Mouse (Mus musculus) midbrain, postnatal 0 days (tissue): Measurements from ENCODE around the gene Ssr3. TPM values are rescaled to one million over a fixed set of nuclear protein-coding genes. Genes with fewer than 3 reads are reported as not detected.

Source experiments
- ATAC-seq: fragments of 200-750 bp; cut with Nextera tagmentation; 2 replicates; pipeline ENCODE4 v1.8.0; 2017; ENCODE audit warnings: moderate number of reproducible peaks, mild to moderate bottlenecking, moderate TSS enrichment, moderate library complexity; ENCODE audit not compliant: low FRiP score
- DNase-seq: peaks from one replicate; pipeline ENCODE4 v3.0.0-alpha.2; 2015; ENCODE audit warnings: low spot score
- H3K27ac ChIP-seq: fragments of 300-500 bp; sonication (generic); 2 replicates; pipeline ENCODE4 v1.5.1; 2014; ENCODE audit warnings: low read depth, mild to moderate bottlenecking, low read length, mixed read lengths
- H3K27me3 ChIP-seq: fragments of 300-500 bp; sonication (generic); 2 replicates; pipeline ENCODE4 v1.6.1; 2014; ENCODE audit warnings: low read length, control low read depth, mixed read lengths; ENCODE audit not compliant: insufficient read depth
- H3K36me3 ChIP-seq: fragments of 300-500 bp; sonication (generic); 2 replicates; pipeline ENCODE4 v1.6.1; 2014; ENCODE audit warnings: low read length, control low read depth, mixed read lengths; ENCODE audit not compliant: insufficient read depth
- H3K4me1 ChIP-seq: fragments of 300-500 bp; sonication (generic); 2 replicates; pipeline ENCODE4 v1.6.1; 2014; ENCODE audit warnings: mild to moderate bottlenecking, control low read depth, antibody characterized with exemption, low read length, mixed read lengths; ENCODE audit not compliant: insufficient read depth
- H3K4me2 ChIP-seq: fragments of 300-500 bp; sonication (generic); 2 replicates; pipeline ENCODE4 v1.6.1; 2014; ENCODE audit warnings: low read depth, mild to moderate bottlenecking, low read length, mixed read lengths; ENCODE audit not compliant: poor library complexity, severe bottlenecking
- H3K4me3 ChIP-seq: fragments of 300-500 bp; sonication (generic); 2 replicates; pipeline ENCODE4 v1.5.1; 2014; ENCODE audit warnings: low read depth, mild to moderate bottlenecking, low read length, moderate library complexity
- H3K9ac ChIP-seq: fragments of 300-500 bp; sonication (generic); replicated peaks from 2 replicates; pipeline ENCODE4 v1.6.1; 2014; ENCODE audit warnings: mild to moderate bottlenecking, low read length, moderate library complexity, mixed read lengths; ENCODE audit not compliant: poor library complexity, severe bottlenecking
- H3K9me3 ChIP-seq: fragments of 300-500 bp; sonication (generic); 2 replicates; pipeline ENCODE4 v1.6.1; 2016; ENCODE audit warnings: low read length, control low read depth
- CTCF ChIP-seq: IDR thresholded peaks from 2 replicates; pipeline ENCODE4 v1.5.1; 2016; ENCODE audit warnings: antibody characterized with exemption, mild to moderate bottlenecking
- WGBS: fragments of 180-500 bp; shearing (Covaris S2); extraction: QIAGEN DNeasy Blood & Tissue Kit; methylation state at CpG from one replicate; pipeline ENCODE4 v1.1.7; 2014; 5-methylcytosine and 5-hydroxymethylcytosine counted together
- polyA plus RNA-seq: library from polyadenylated mRNA; unstranded; fragments of >200 nt; fragmentation: Nextera tagmentation; extraction: Ambion mirVana; gene quantifications from 2 replicates; pipeline ENCODE4 v1.2.1, GENCODE M21; 2015
- total RNA-seq: library from RNA; depleted of rRNA; stranded (reverse); fragments of >200 nt; gene quantifications from 2 replicates; pipeline ENCODE4 v1.2.3, GENCODE M21; 2014

Ssr3 gene
- total and polyA plus RNA-seq, 2 experiments from 2014 or later = 140 to 151 TPM

- no peak overlapping the region for H3K27ac ChIP-seq
- H3K4me1 ChIP-seq = no peaks in the 10 kb centered on the region
- 89% methylated on average over 3 of the region's 3 CpGs for WGBS
- no peak overlapping the region for H3K4me2 ChIP-seq
- DNase-seq (no peak), ATAC-seq (no peak)
- H3K9me3 ChIP-seq = no peaks in the 10 kb centered on the region
- no peak for TF ChIP-seq CTCF
- H3K9ac ChIP-seq = no peak overlapping the region
- no peak overlapping the region for H3K4me3 ChIP-seq
- no peaks in the 10 kb centered on the region for H3K36me3 ChIP-seq
- H3K27me3 ChIP-seq = no peaks in the 10 kb centered on the region
These were observed 27.3 kb upstream of the Ssr3 start for GRCm38 (mm10) chr3:65419706-65420105.

DNA sequence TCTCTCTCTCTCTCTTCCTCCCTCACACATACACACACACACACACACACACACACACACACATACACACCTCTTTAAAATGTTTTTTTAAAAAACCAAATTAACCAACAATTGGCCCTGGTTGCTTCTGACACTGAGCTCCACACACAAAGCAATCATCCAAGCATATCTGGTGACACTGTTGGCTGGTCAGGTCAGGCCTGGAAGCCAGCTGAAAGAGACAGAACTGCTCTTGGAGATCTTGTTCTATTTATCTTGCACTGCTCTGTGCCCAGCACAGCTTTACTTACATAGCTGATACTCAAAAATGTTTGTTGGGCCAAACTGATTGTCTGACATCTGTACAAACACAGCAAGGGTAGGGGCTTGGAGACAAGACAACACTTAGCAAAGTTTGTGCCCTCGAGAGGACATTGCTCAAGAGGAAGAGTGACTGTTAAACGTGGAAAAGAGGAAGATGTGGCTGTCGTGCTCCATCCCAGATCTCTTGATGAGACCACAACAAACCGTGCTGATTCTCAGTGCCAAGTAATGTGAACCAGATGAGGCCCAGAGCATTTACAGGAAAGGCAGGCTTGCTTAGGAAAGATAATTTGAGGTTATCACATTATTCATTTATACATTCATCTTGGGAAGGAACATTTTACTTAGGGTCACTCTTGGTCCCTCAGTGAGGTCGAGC, 25.6 kb upstream of the Ssr3 start:
- Histone ChIP-seq H3K27me3 (no peaks in the 10 kb centered on the region), H3K36me3 (no peaks in the 10 kb centered on the region), H3K9me3 (no peaks in the 10 kb centered on the region), H3K4me1 (no peaks in the 10 kb centered on the region), H3K27ac (no peak overlapping the region), H3K9ac (no peak overlapping the region), H3K4me3 (no peak overlapping the region), H3K4me2 (no peak overlapping the region)
- WGBS = 77% methylated on average over 5 of the region's 5 CpGs
- ATAC-seq (no peak), DNase-seq (no peak)
- no peak for TF ChIP-seq CTCF

GRCm38 (mm10) chr3:65416571-65416970, 24.1 kb upstream of the Ssr3 start:
- Histone ChIP-seq H3K4me3 (no peak overlapping the region), H3K4me1 (no peaks in the 10 kb centered on the region), H3K9ac (no peak overlapping the region), H3K4me2 (no peak overlapping the region), H3K27me3 (no peaks in the 10 kb centered on the region), H3K36me3 (no peaks in the 10 kb centered on the region), H3K27ac (no peak overlapping the region), H3K9me3 (no peaks in the 10 kb centered on the region)
- ATAC-seq (no peak), DNase-seq (no peak)
- no peak for TF ChIP-seq CTCF

GRCm38 (mm10) chr3:65407891-65408290, 15.5 kb upstream of the Ssr3 start:
- Histone ChIP-seq H3K36me3 (no peaks in the 10 kb centered on the region), H3K4me3 (no peak overlapping the region)
- ATAC-seq = no peak

DNA sequence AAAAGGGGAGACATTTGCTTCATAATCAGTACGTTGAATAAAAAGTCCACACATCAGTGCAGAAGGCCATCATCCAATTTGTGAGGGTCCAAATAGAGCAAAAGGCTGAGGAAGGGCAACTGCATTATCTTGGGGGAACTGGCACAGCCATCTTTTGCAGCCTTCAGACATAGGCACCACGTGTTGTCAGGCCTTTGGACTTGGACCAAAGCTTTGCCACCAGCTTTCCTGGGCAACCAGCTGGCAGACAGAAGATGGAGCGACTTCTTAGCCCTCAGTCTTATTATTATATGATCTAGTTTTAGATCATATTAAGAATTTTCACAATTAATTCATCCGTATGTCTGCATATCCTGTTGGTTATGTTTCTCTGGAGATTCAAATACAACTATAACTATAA, 13.4 kb upstream of the Ssr3 start:
- 80% methylated on average over 4 of the region's 4 CpGs for WGBS
- no peak overlapping the region for H3K4me2 ChIP-seq
- peak; percentile 13 for DNase-seq

More at GRCm38 (mm10) chr3:65407891-65408290, 15.5 kb upstream of the Ssr3 start:
- no peak overlapping the region for H3K27ac ChIP-seq
- H3K4me2 ChIP-seq = no peak overlapping the region
- no peaks in the 10 kb centered on the region for H3K27me3 ChIP-seq
- H3K9ac ChIP-seq = no peak overlapping the region
- no peaks in the 10 kb centered on the region for H3K9me3 ChIP-seq
- TF ChIP-seq CTCF = no peak
- no peak for DNase-seq
- H3K4me1 ChIP-seq = no peaks in the 10 kb centered on the region

GRCm38 (mm10) chr3:65397566-65397965, 5.1 kb upstream of the Ssr3 start:
- TF ChIP-seq CTCF = no peak
- Histone ChIP-seq H3K4me1 (no peaks in the 10 kb centered on the region), H3K9ac (no peak overlapping the region), H3K9me3 (no peaks in the 10 kb centered on the region), H3K4me3 (no peak overlapping the region), H3K36me3 (no peaks in the 10 kb centered on the region), H3K27ac (no peak overlapping the region), H3K4me2 (no peak overlapping the region), H3K27me3 (no peaks in the 10 kb centered on the region)
- DNase-seq (no peak), ATAC-seq (no peak)
- 97% methylated on average over 3 of the region's 3 CpGs for WGBS

More for the DNA sequence above, 13.4 kb upstream of the Ssr3 start:
- no peak overlapping the region for H3K9ac ChIP-seq
- H3K9me3 ChIP-seq = no peaks in the 10 kb centered on the region
- no peak overlapping the region for H3K27ac ChIP-seq
- no peaks in the 10 kb centered on the region for H3K36me3 ChIP-seq
- H3K4me3 ChIP-seq = no peak overlapping the region
- no peaks in the 10 kb centered on the region for H3K27me3 ChIP-seq
- TF ChIP-seq CTCF = no peak
- no peaks in the 10 kb centered on the region for H3K4me1 ChIP-seq
- no peak for ATAC-seq
